Mouse (Mus musculus) intestine, embryonic 14.5 days (tissue): ENCODE data around the gene Rbbp6. TPM values are rescaled to one million over a fixed set of nuclear protein-coding genes. Genes with fewer than 3 reads are reported as not detected.

Experiments used
- ATAC-seq: fragments of 200-750 bp; cut with Nextera tagmentation; replicated peaks from 2 replicates; pipeline ENCODE4 v1.8.0; 2017; ENCODE audit warnings: low read depth, moderate number of reproducible peaks, moderate TSS enrichment, moderate library complexity; ENCODE audit not compliant: low FRiP score, low TSS enrichment
- DNase-seq: peaks from one replicate; pipeline ENCODE4 v3.0.0-alpha.2; 2018; ENCODE audit warnings: low spot score
- H3K27ac ChIP-seq: fragments of 300-500 bp; sonication (generic); 2 replicates; pipeline ENCODE4 v1.5.1; 2014; ENCODE audit warnings: low read depth, mild to moderate bottlenecking, control low read depth
- H3K27me3 ChIP-seq: fragments of 300-500 bp; sonication (generic); replicated peaks from 2 replicates; pipeline ENCODE4 v1.6.1; 2014; ENCODE audit warnings: low read length, control low read depth; ENCODE audit not compliant: control insufficient read depth, insufficient read depth
- H3K36me3 ChIP-seq: fragments of 300-500 bp; sonication (generic); 2 replicates; pipeline ENCODE4 v1.6.1; 2014; ENCODE audit warnings: low read length, control low read depth; ENCODE audit not compliant: control insufficient read depth, insufficient read depth
- H3K4me1 ChIP-seq: fragments of 300-500 bp; sonication (generic); replicated peaks from 2 replicates; pipeline ENCODE4 v1.6.1; 2014; ENCODE audit warnings: low read length, control low read depth, mixed read lengths; ENCODE audit not compliant: control insufficient read depth, insufficient read depth
- H3K4me2 ChIP-seq: fragments of 300-500 bp; sonication (generic); 2 replicates; pipeline ENCODE4 v1.6.1; 2014; ENCODE audit warnings: low read length
- H3K4me3 ChIP-seq: fragments of 300-500 bp; sonication (generic); 2 replicates; pipeline ENCODE4 v1.5.1; 2014; ENCODE audit warnings: low read depth, low read length, control low read depth, mixed read lengths
- H3K9ac ChIP-seq: fragments of 300-500 bp; sonication (generic); 2 replicates; pipeline ENCODE4 v1.6.1; 2014; ENCODE audit warnings: mild to moderate bottlenecking, low read length
- H3K9me3 ChIP-seq: fragments of 300-500 bp; sonication (generic); 2 replicates; pipeline ENCODE4 v1.6.1; 2016; ENCODE audit warnings: low read length, control low read depth; ENCODE audit not compliant: control insufficient read depth
- WGBS: fragments of 180-500 bp; shearing (Covaris S2); extraction: QIAGEN DNeasy Blood & Tissue Kit; methylation state at CpG from one replicate; pipeline ENCODE4 v1.1.7; 2014; 5-methylcytosine and 5-hydroxymethylcytosine counted together
- polyA plus RNA-seq: library from polyadenylated mRNA; unstranded; fragments of >200 nt; fragmentation: Nextera tagmentation; extraction: Ambion mirVana; gene quantifications from 2 replicates; pipeline ENCODE4 v1.2.1, GENCODE M21; 2014

Rbbp6 gene
- polyA plus RNA-seq: 30.2 and 32.6 TPM in 2 replicates

GRCm38 (mm10) chr7:122965386-122965785 is at the start of gene Rbbp6:
Gene Rbbp6, plus strand, starts transcription at chr7:122965686.
- 74% methylated on average over 5 of the region's 5 CpGs for WGBS
- H3K4me2 ChIP-seq: no peak within 1 kb of the TSS
- ATAC-seq: no peak

DNA sequence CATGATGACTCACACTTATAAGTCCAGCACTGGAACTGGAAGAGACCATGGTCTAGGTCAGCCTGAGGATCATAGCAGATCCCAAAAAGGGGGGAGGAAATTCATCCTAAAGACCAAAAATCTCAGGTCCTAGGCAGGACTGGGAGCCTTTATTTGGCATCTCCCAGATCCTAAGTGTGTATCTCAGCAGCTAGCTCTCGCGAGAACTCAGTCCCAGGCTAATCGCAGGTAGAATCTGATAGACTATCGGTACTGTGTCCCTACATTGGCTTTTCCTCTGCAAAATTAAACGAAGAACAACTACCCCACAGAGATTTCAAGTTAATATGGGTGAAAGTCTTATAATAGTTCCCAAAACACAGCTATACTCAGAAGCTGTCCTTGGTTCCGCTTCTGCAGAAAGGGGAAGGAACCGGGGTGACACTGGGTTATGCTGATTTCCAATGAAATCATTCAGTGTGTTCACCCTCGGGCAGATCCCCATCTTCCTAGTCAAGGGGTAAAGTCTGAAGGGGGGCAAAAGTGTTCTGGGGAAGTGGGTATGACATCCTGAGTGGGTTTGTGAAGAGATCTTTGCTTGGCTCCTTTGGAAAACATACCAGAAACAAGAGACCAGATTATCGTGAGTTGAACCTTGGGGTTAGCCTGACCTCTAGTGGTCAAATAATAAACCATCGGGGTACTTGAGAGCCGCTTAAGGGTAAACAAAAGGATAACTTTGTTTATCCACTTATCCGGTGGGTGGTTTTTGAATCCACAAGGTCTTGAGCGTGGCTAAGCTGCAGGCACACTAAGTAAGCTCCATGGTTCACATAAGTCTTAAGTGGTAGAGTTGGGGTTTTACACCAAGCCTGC is 45.5 kb upstream of the Rbbp6 start:
- no peaks in the 10 kb centered on the region for H3K36me3 ChIP-seq
- no peaks in the 10 kb centered on the region for H3K9me3 ChIP-seq
- 42% methylated on average over 13 of the region's 13 CpGs for WGBS
- H3K27ac ChIP-seq: no peak overlapping the region
- no peaks in the 10 kb centered on the region for H3K27me3 ChIP-seq
- peak; percentile 64 for DNase-seq
- H3K4me2 ChIP-seq: no peak overlapping the region
- ATAC-seq: 0 out of 2 replicates have a peak, but pooled peaks have one; percentile 27
- no peak overlapping the region for H3K4me3 ChIP-seq
- H3K4me1 ChIP-seq: no peaks in the 10 kb centered on the region
- H3K9ac ChIP-seq: no peak overlapping the region

More at GRCm38 (mm10) chr7:122965386-122965785, at the start of gene Rbbp6:
- H3K27me3 ChIP-seq: no peaks in the 10 kb centered on the region
- no peak within 1 kb of the TSS for H3K4me3 ChIP-seq
- H3K9ac ChIP-seq: no peak within 1 kb of the TSS
- H3K4me1 ChIP-seq: no peaks in the 10 kb centered on the region
- H3K27ac ChIP-seq: no peak within 1 kb of the TSS
- DNase-seq: no peak
- no peaks in the 10 kb centered on the region for H3K9me3 ChIP-seq
- H3K36me3 ChIP-seq: no peaks in the 10 kb centered on the region

DNA sequence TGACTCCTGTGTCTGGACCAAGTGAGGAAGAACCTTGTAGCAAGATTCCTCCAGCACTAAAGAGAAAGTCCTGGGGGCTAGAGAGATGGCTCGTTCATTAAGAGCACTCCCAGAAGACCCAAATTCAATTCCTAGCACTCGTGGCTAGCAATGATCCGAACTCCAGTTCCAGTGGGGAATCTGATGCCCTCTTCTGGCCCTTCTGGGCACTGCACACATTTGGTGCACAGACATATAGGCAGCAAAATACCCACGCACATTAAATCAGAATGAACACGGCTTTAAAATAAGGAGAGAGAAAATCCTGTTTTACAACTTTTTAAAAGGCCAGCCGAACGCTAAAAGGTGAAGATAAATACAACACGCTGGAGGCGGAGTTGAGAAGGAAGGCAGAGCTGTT is 43.9 kb upstream of the Rbbp6 start:
- Histone ChIP-seq H3K9me3 (no peaks in the 10 kb centered on the region), H3K4me2 (no peak overlapping the region), H3K27me3 (no peaks in the 10 kb centered on the region), H3K36me3 (no peaks in the 10 kb centered on the region), H3K4me1 (no peaks in the 10 kb centered on the region), H3K4me3 (no peak overlapping the region), H3K27ac (no peak overlapping the region), H3K9ac (no peak overlapping the region)
- WGBS: 80% methylated on average over 9 of the region's 9 CpGs
- no peak for ATAC-seq
- no peak for DNase-seq

GRCm38 (mm10) chr7:122924256-122924655 is 41.2 kb upstream of the Rbbp6 start:
- Histone ChIP-seq H3K36me3 (no peaks in the 10 kb centered on the region), H3K27me3 (no peaks in the 10 kb centered on the region), H3K4me3 (no peak overlapping the region), H3K9ac (no peak overlapping the region), H3K4me1 (no peaks in the 10 kb centered on the region), H3K27ac (no peak overlapping the region), H3K4me2 (no peak overlapping the region), H3K9me3 (no peaks in the 10 kb centered on the region)
- no peak for ATAC-seq
- 68% methylated on average over 3 of the region's 3 CpGs for WGBS
- no peak for DNase-seq

DNA sequence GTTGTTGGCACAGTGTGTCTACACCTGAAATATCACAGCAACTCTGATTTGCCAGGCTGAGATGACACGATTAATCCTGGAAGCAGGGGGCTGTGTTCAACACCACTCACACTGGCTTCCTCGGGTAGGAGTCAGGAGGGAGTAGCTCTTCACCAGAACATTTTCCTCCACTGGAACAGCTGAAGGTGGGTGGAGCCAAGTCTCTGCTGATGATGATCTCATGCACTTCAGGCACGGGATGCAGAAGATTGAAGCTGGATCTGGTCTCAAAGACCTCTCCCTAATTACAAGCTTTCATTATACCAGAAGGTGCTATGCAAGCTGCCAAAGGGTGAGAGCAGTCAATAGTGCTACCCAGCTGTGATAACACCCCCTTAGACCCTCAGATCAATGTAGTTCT is 35.0 kb upstream of the Rbbp6 start:
- no peak for ATAC-seq
- no peaks in the 10 kb centered on the region for H3K4me1 ChIP-seq
- 25% methylated on average over 3 of the region's 3 CpGs for WGBS
- H3K27ac ChIP-seq: no peak overlapping the region
- H3K36me3 ChIP-seq: no peaks in the 10 kb centered on the region
- H3K4me2 ChIP-seq: no peak overlapping the region
- no peaks in the 10 kb centered on the region for H3K9me3 ChIP-seq
- H3K9ac ChIP-seq: no peak overlapping the region
- H3K4me3 ChIP-seq: no peak overlapping the region
- no peaks in the 10 kb centered on the region for H3K27me3 ChIP-seq
- DNase-seq: no peak

GRCm38 (mm10) chr7:122932171-122932570 is 33.3 kb upstream of the Rbbp6 start:
- Histone ChIP-seq H3K36me3 (no peaks in the 10 kb centered on the region), H3K9me3 (no peaks in the 10 kb centered on the region), H3K27ac (no peak overlapping the region), H3K4me3 (no peak overlapping the region), H3K27me3 (no peaks in the 10 kb centered on the region), H3K4me1 (no peaks in the 10 kb centered on the region), H3K4me2 (no peak overlapping the region), H3K9ac (no peak overlapping the region)
- DNase-seq (no peak), ATAC-seq (no peak)
- 5% methylated on average over 1 of the region's 1 CpGs for WGBS

DNA sequence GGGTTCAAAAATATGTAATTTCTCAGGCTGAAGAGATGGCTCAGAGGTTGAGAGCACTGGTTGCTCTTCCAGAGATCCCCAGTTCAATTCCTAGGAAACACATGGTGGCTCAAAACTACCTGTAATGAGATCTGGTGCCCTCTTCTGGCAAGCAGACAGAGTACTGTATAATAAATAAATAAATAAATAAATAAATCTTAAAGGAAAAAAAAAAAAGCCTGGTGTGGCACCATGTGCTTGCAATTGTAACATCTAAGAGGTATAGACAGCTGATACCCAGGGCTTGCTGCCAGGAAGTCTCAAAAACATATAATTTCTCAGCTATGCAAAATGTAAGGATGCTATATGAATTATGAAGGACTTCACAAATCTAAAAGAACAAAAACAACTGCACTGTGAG is 28.9 kb upstream of the Rbbp6 start:
- H3K4me1 ChIP-seq: no peaks in the 10 kb centered on the region
- H3K9ac ChIP-seq: no peak overlapping the region
- H3K27ac ChIP-seq: no peak overlapping the region
- DNase-seq (no peak), ATAC-seq (no peak)
- H3K36me3 ChIP-seq: no peaks in the 10 kb centered on the region
- H3K4me3 ChIP-seq: no peak overlapping the region
- H3K4me2 ChIP-seq: no peak overlapping the region
- H3K9me3 ChIP-seq: no peaks in the 10 kb centered on the region
- no peaks in the 10 kb centered on the region for H3K27me3 ChIP-seq

DNA sequence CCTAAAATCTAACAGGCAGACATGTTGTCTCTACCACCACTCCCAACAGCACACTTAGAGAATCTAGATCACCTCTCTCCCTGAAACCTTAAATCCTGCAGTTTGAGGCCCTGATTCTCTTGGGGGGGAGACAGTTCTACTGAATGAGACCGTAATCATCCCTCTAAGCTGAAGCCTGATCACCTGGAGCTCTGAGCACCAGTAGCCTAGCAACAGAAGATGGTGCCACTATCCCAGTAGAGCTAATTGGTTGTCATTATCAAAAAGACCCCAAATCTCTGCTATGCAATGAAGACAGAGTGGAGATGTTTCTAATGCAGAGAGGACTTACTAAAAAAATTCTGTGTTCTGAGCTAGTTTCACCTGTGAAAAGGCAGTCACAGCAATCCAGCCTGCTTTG is 27.3 kb upstream of the Rbbp6 start:
- no peaks in the 10 kb centered on the region for H3K4me1 ChIP-seq
- 74% methylated on average over 1 of the region's 1 CpGs for whole genome bisulfite sequencing
- H3K27ac ChIP-seq: no peak overlapping the region
- H3K9ac ChIP-seq: no peak overlapping the region
- ATAC-seq: no peak
- no peak for DNase-seq
- H3K36me3 ChIP-seq: no peaks in the 10 kb centered on the region
- no peak overlapping the region for H3K4me2 ChIP-seq
- no peaks in the 10 kb centered on the region for H3K9me3 ChIP-seq
- no peaks in the 10 kb centered on the region for H3K27me3 ChIP-seq
- no peak overlapping the region for H3K4me3 ChIP-seq

DNA sequence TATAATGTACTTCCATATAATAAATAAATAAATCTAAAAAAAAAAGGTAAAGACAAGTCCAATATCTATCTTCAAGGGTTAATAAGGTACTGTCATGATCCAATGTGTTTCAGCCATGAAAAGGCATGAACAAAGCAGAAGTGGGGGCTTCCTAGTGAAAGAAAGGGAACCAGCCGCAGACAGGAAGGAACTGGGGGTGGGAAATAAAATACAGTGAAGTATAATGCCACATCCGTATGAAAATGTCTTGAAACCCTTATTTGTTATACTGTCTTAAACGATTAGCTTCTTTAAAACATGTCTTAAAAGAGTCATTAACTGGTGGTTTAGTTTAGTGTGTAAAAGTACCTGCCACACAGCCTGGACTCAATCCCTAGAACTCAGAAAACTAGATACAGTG is 26.3 kb upstream of the Rbbp6 start:
- no peak overlapping the region for H3K27ac ChIP-seq
- no peak overlapping the region for H3K4me2 ChIP-seq
- no peaks in the 10 kb centered on the region for H3K9me3 ChIP-seq
- WGBS: 83% methylated on average over 3 of the region's 3 CpGs
- H3K36me3 ChIP-seq: no peaks in the 10 kb centered on the region
- DNase-seq (no peak), ATAC-seq (no peak)
- H3K4me1 ChIP-seq: no peaks in the 10 kb centered on the region
- H3K9ac ChIP-seq: no peak overlapping the region
- H3K27me3 ChIP-seq: no peaks in the 10 kb centered on the region
- H3K4me3 ChIP-seq: no peak overlapping the region
